Comparison of ENCODE assay signal across 17 mouse cellular contexts in genomic region chr16:45695445-45696160, GRCm38 (mm10). TPM values are rescaled to one million over a fixed set of nuclear protein-coding genes. Genes with fewer than 3 reads are reported as not detected.
DNase-seq lines count a peak whose midpoint lies in the region; TF ChIP-seq lines count a peak whose summit lies in the region.
"Had no signal": no experiment of that assay in that cellular context is flagged by ENCODE, and none has a peak within 500 bp of the region (broad histone marks: within the 10 kb centered on the region; RNA-seq: fewer than 3 reads in every experiment).

No protein-coding gene starts in this region.

- H3K4me3 ChIP-seq in layer of hippocampus, adult 2 months = no peak overlapping the region
- H3K4me3 ChIP-seq: midbrain, embryonic 12.5 days; stomach, embryonic 15.5 days had no signal

- DNase-seq in layer of hippocampus, adult 2 months (ENCODE audit: low spot score in 2 of 2) = no peak
- DNase-seq in layer of hippocampus, adult 8-10 months (ENCODE audit: low spot score in 2 of 2) = no peak
- DNase-seq in adrenal gland, adult 2 months = peak; percentile 74
- peak; percentile 76 for DNase-seq in brain, adult 2 months (ENCODE audit: low read depth, low spot score)
- peak; percentile 30 to 47 for DNase-seq in cerebellum, postnatal 36 days
- DNase-seq in right cerebral cortex, postnatal 14 days = no peak
- DNase-seq in urinary bladder, postnatal 10 days (ENCODE audit: low spot score) = no peak
- DNase-seq: heart, postnatal 14 days; kidney, postnatal 4 days; lung, postnatal 36 days; right cerebral cortex, postnatal 4 days; thymus, postnatal 4 days had no signal

- peak overlapping the region; percentile 36; the same call in 1 of the 2 replicates for H3K27ac ChIP-seq in layer of hippocampus, adult 2 months
- H3K27ac ChIP-seq: liver, embryonic 14.5 days; midbrain, embryonic 12.5 days; stomach, embryonic 15.5 days had no signal

- no peak for TF ChIP-seq CTCF in layer of hippocampus, adult 2 months (conservative IDR thresholded peaks at IDR 0.05)

RNA-seq across cellular contexts. Expression of gene Tmprss7, which starts 2.1 kb away (rescaled TPM):
- total RNA-seq in layer of hippocampus, adult 2 months (2021) = 1 to 10 TPM in 1 of 2 experiments, under 1 TPM in 1; 0.44 to 1.0 TPM
- total RNA-seq in layer of hippocampus, adult 8-10 months (2022) = 1 to 10 TPM; 1.3 to 2.5 (median 1.6) TPM
- under 1 TPM; 0.10 to 0.58 TPM for total RNA-seq in adrenal gland, adult 2 months (2021)
- polyA plus RNA-seq in adrenal gland, adult 2 months (2012; rRNA removed) = 0.15 and 0.28 TPM in 2 replicates
- total RNA-seq: CH12.LX; heart, adult 8-10 months; heart, postnatal 14 days had no signal
- polyA plus RNA-seq: stomach, embryonic 15.5 days had no signal

RNA-seq across cellular contexts. Expression of gene Tagln3, which starts 28.8 kb away (rescaled TPM):
- 100 to 1,000 TPM; 246 to 258 TPM for total RNA-seq in layer of hippocampus, adult 2 months (2021)
- 100 to 1,000 TPM; 207 to 253 (median 235) TPM for total RNA-seq in layer of hippocampus, adult 8-10 months (2022)
- 1 to 10 TPM; 4.3 TPM for total RNA-seq in adrenal gland, adult 2 months (2021)
- polyA plus RNA-seq in adrenal gland, adult 2 months (2012; rRNA removed) = 0.88 and 1.8 TPM in 2 replicates

RNA-seq across cellular contexts. Expression of gene BC016579, which starts 41.7 kb away (rescaled TPM):
- total RNA-seq in layer of hippocampus, adult 2 months (2021) = under 1 TPM in 1 of 2 experiments, not detected in 1; 0.15 TPM
- total RNA-seq in layer of hippocampus, adult 8-10 months (2022) = under 1 TPM in 3 of 4 experiments, not detected in 1; 0.14 to 0.39 (median 0.18) TPM
- total RNA-seq in adrenal gland, adult 2 months (2021) = under 1 TPM; 0.14 to 0.26 TPM
- not detected in 2 replicates for polyA plus RNA-seq in adrenal gland, adult 2 months (2012; rRNA removed)
- total RNA-seq: CH12.LX; heart, adult 8-10 months; heart, postnatal 14 days had no signal

RNA-seq across cellular contexts. Expression of gene Abhd10, which starts 47.2 kb away (rescaled TPM):
- total RNA-seq in layer of hippocampus, adult 2 months (2021) = 10 to 100 TPM; 19.8 to 20.5 TPM
- total RNA-seq in layer of hippocampus, adult 8-10 months (2022) = 10 to 100 TPM; 19.5 to 27.1 (median 21.8) TPM
- 10 to 100 TPM; 16.0 to 26.7 TPM for total RNA-seq in adrenal gland, adult 2 months (2021)
- 4.2 and 5.9 TPM in 2 replicates for polyA plus RNA-seq in adrenal gland, adult 2 months (2012; rRNA removed)

Comparison
In these comparisons a context has a peak if more than half of its experiments do, and no peak if none do; other contexts are left out.
1. DNase-seq: peak in adrenal gland, adult 2 months (single experiment), brain, adult 2 months (single experiment) and cerebellum, postnatal 36 days (2 of 2); none in layer of hippocampus, adult 2 months (0 of 2), layer of hippocampus, adult 8-10 months (0 of 2), right cerebral cortex, postnatal 14 days (single experiment) and urinary bladder, postnatal 10 days (single experiment).
2. RNA of gene Tagln3, which starts 28.8 kb away (total RNA-seq): 246 to 258 TPM in layer of hippocampus, adult 2 months and 207 to 253 TPM in layer of hippocampus, adult 8-10 months; 4.3 TPM in adrenal gland, adult 2 months; every median in the first group is over 10 times any median in the second.